Mouse (Mus musculus): ENCODE data around the gene Afmid. TPM values are rescaled to one million over a fixed set of nuclear protein-coding genes. Genes with fewer than 3 reads are reported as not detected.

The Afmid gene
- 7.0 and 8.5 TPM in 2 replicates for polyA plus RNA-seq (2015; fragmentation: Nextera tagmentation; extraction: Ambion mirVana)

DNA sequence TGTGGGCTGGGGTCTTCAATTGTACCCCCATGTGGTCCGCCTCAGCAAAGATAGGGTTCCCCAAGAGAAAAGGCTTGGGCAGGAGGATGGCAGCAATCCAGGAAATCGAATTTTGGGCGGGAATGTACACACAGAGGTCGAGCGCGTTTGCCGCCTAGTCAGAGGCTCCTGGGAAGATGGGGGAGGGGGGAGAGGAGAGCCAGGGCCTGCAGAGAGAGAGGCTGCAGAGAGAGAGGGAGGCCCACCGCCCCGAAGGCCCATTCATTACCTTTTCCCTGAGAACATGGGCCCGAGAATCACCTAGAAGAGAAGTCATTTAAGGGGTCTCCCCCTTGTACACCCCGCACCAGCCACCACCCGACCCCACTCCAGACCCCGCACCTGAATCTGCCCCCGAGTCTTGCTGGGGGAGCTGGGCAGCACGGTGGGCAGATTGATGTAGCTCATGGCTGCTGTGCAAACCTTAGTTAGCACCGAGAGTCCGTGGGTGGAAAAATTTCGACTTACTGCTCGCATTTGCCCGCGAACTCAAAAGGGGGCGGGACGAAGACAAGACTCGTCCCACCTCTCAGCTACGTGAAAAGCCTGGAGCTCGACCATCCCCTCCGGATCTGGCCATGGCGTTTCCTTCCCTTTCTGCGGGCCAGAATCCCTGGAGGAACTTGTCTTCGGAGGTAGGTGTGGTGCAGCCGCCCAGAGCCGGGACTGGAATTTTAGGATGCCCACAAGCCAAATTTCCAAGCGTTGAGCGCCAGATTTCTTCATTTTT lies at the start of gene Afmid, which contains the start of gene Tk1:
Gene Afmid, plus strand, starts transcription at position 592 of the 769 bp plus-strand sequence.
Gene Tk1, minus strand, starts transcription at position 760 of the 769 bp plus-strand sequence.
- Histone ChIP-seq H3K27ac (ENCODE audit: low read depth, low read length) (peak within 1 kb of the TSS; percentile 59), H3K27me3 (replicated peaks; ENCODE audit: control insufficient read depth, insufficient read depth, low read length) (no peaks in the 10 kb centered on the region), H3K9ac (ENCODE audit: low read depth, low read length) (peak within 1 kb of the TSS; percentile 66), H3K4me3 (ENCODE audit: low read length) (peak within 1 kb of the TSS; percentile 53), H3K9me3 (ENCODE audit: control insufficient read depth, low read length) (no peaks in the 10 kb centered on the region), H3K4me2 (ENCODE audit: low read length) (peak within 1 kb of the TSS; percentile 95), H3K36me3 (ENCODE audit: control insufficient read depth, insufficient read depth, low read length) (no peaks in the 10 kb centered on the region), H3K4me1 (ENCODE audit: control insufficient read depth, insufficient read depth, low read depth, low read length) (peaks cover 42% of the 10 kb centered on the region)
- under 1% methylated on average over 34 of the region's 34 CpGs for WGBS
- ATAC-seq: peak; percentile 34; the same call in 1 of the 2 replicates

DNA sequence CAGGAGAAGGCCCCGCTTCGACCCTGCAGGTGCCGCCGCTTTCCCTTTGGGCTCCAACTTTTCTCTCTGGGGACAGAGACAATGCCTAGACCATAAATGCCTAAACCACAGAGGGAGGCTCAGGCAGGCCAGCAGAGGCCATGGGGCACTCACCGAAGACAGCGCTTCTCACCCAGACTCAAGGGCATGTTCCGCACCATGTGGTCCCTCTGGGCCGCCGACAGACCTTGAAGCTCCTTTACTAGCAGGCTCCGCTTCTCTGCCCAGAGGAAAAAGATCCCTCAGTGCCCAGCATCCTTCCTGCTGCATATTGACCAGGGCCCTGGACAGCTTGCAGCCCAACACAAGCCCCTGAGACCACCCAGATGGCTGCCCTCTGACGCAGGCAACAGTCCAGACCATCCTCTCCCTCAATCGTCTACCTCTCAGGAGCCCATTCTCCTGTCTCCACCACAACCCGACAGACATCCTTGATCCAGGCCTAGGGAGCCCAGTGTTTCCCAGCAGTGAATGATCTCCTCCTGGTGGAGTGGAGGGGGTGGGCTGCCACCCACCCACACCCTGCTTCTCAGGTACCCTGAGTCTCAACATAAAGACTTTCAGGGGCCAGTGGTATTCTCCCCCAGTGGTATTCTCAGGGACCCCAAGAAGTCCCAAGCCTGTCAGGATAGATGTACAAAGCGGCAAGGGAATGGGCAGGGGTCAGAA lies 49.5 kb upstream of the Afmid start:
- Histone ChIP-seq H3K27ac (ENCODE audit: low read depth, low read length) (no peak overlapping the region), H3K27me3 (replicated peaks; ENCODE audit: control insufficient read depth, insufficient read depth, low read length) (peaks cover 8% of the 10 kb centered on the region), H3K4me2 (ENCODE audit: low read length) (no peak overlapping the region), H3K4me3 (ENCODE audit: low read length) (no peak overlapping the region), H3K9ac (ENCODE audit: low read depth, low read length) (no peak overlapping the region), H3K9me3 (ENCODE audit: control insufficient read depth, low read length) (no peaks in the 10 kb centered on the region), H3K4me1 (ENCODE audit: control insufficient read depth, insufficient read depth, low read depth, low read length) (peaks cover 21% of the 10 kb centered on the region), H3K36me3 (ENCODE audit: control insufficient read depth, insufficient read depth, low read length) (no peaks in the 10 kb centered on the region)
- no peak for ATAC-seq
- WGBS: 88% methylated on average over 14 of the region's 14 CpGs

DNA sequence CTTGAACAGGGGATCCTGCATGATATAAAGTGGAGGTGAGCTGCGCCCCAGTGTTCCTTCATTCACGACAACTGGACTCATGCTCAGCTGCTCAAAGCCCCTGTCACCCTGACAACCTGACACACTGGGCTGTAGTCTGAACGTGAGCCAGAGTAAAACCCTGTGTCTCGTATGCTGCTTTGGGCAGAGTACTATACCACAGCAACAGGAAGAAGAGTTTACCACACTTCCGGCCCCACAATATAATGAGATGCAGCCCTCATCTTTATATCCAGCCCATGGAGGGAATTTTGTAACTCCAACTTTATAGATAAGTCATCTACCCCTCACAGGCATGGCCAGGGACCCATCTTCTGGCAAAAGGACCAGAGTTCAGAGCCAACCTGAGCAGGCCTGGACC lies 48.6 kb upstream of the Afmid start:
- Histone ChIP-seq H3K4me2 (ENCODE audit: low read length) (no peak overlapping the region), H3K27me3 (replicated peaks; ENCODE audit: control insufficient read depth, insufficient read depth, low read length) (peaks cover 15% of the 10 kb centered on the region), H3K4me3 (ENCODE audit: low read length) (no peak overlapping the region), H3K9me3 (ENCODE audit: control insufficient read depth, low read length) (no peaks in the 10 kb centered on the region), H3K9ac (ENCODE audit: low read depth, low read length) (no peak overlapping the region), H3K27ac (ENCODE audit: low read depth, low read length) (no peak overlapping the region), H3K4me1 (ENCODE audit: control insufficient read depth, insufficient read depth, low read depth, low read length) (peaks cover 22% of the 10 kb centered on the region), H3K36me3 (ENCODE audit: control insufficient read depth, insufficient read depth, low read length) (no peaks in the 10 kb centered on the region)
- WGBS: 81% methylated on average over 5 of the region's 5 CpGs
- no peak for ATAC-seq

DNA sequence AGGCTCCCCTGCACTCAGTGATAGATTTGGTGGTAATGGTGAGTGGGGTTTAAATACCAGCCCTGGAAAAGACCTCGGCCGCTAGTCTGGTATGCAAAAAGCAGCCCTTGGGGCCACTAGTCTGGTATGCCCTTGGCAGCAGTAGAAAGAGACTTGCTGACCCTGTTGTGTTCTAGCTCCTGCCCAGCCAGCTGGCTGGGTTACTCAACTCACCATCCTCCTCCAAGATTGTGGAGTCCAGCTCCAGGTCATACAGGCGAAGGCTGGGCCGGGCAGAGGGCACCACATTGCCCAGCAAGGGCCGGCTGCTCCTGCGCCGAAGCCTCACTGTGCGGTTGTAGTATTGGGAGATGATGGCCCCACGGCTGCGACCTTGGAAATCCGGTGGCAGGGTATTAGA lies 47.7 kb upstream of the Afmid start:
- ATAC-seq: no peak
- 94% methylated on average over 11 of the region's 11 CpGs for WGBS

GRCm38 (mm10) chr11:117778851-117779433 lies 46.8 kb upstream of the Afmid start:
- Histone ChIP-seq H3K4me2 (ENCODE audit: low read length) (peak overlapping the region; percentile 55; the same call in 1 of the 2 replicates), H3K36me3 (ENCODE audit: control insufficient read depth, insufficient read depth, low read length) (no peaks in the 10 kb centered on the region), H3K4me3 (ENCODE audit: low read length) (no peak overlapping the region), H3K9me3 (ENCODE audit: control insufficient read depth, low read length) (no peaks in the 10 kb centered on the region), H3K27ac (ENCODE audit: low read depth, low read length) (peak overlapping the region; percentile 42; the same call in 1 of the 2 replicates), H3K27me3 (replicated peaks; ENCODE audit: control insufficient read depth, insufficient read depth, low read length) (peaks cover 19% of the 10 kb centered on the region), H3K9ac (ENCODE audit: low read depth, low read length) (no peak overlapping the region), H3K4me1 (ENCODE audit: control insufficient read depth, insufficient read depth, low read depth, low read length) (peaks cover 31% of the 10 kb centered on the region)
- no peak for ATAC-seq
- WGBS: 71% methylated on average over 12 of the region's 12 CpGs

More for the DNA sequence above, 47.7 kb upstream of the Afmid start:
- H3K4me3 ChIP-seq (ENCODE audit: low read length): no peak overlapping the region
- no peaks in the 10 kb centered on the region for H3K9me3 ChIP-seq (ENCODE audit: control insufficient read depth, low read length)
- H3K4me1 ChIP-seq (ENCODE audit: control insufficient read depth, insufficient read depth, low read depth, low read length): peaks cover 26% of the 10 kb centered on the region
- no peak overlapping the region for H3K9ac ChIP-seq (ENCODE audit: low read depth, low read length)
- H3K27me3 ChIP-seq (replicated peaks; ENCODE audit: control insufficient read depth, insufficient read depth, low read length): peaks cover 17% of the 10 kb centered on the region
- H3K4me2 ChIP-seq (ENCODE audit: low read length): no peak overlapping the region
- H3K36me3 ChIP-seq (ENCODE audit: control insufficient read depth, insufficient read depth, low read length): no peaks in the 10 kb centered on the region
- no peak overlapping the region for H3K27ac ChIP-seq (ENCODE audit: low read depth, low read length)

DNA sequence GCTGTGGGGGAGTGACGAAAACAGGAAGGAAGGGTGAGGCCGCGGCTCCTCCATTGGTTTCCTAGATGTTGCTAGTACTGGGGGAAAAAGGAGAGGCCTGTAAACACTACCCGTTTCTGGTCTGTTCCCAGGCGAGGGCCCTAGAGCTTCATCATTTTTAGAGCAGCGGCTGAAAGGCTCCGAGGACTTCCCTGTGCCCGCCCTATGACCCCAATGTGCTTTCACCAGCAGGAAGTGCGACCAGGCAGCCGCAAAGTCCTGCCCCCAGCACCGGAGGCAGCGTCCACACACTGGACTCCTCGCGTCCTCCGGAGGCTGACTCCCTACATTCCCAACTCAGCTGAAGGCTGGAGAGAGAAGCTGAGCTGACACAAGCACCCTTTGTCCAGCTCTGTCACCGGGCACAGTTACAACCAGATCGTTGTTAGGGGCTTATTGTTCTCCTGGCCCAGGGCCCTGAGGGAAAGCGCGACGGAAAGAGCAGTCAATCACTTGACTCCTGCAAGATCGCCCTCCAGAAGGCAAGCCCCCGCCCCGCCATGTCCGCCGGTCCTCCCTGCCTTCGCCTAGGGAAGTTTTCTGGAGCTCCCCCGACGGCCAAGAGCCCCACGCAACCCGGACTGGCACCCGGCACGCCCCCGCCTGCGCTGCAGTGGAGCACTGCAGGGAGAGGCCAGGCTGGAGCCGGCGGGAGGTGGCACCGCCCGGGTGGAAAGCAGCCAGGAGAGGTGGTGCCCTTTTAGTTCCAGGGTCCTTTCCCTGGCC lies 46.1 kb upstream of the Afmid start:
- Histone ChIP-seq H3K4me1 (ENCODE audit: control insufficient read depth, insufficient read depth, low read depth, low read length) (peaks cover 31% of the 10 kb centered on the region), H3K36me3 (ENCODE audit: control insufficient read depth, insufficient read depth, low read length) (no peaks in the 10 kb centered on the region), H3K4me2 (ENCODE audit: low read length) (peak overlapping the region; percentile 55), H3K27ac (ENCODE audit: low read depth, low read length) (peak overlapping the region; percentile 51), H3K27me3 (replicated peaks; ENCODE audit: control insufficient read depth, insufficient read depth, low read length) (peaks cover 19% of the 10 kb centered on the region), H3K9me3 (ENCODE audit: control insufficient read depth, low read length) (no peaks in the 10 kb centered on the region), H3K4me3 (ENCODE audit: low read length) (peak overlapping the region; percentile 33), H3K9ac (ENCODE audit: low read depth, low read length) (peak overlapping the region; percentile 53)
- peak; percentile 55; the same call in 1 of the 2 replicates for ATAC-seq
- 8% methylated on average over 38 of the region's 38 CpGs for WGBS

DNA sequence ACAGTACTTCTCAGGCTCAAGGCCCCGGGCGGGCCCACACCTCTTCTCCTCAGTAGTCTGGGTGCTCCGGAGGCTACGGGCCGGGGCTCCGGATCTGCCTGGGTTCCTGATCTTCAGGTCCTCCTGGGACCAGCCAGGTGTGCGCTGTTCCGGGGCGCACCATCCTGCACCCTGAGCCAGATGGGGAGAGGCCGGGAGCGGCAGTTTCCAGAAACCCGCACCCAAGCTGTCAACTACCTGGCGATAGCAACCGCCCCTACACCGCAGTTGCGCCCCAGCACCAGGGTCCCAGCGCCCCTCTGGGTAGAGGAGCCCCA lies 45.6 kb upstream of the Afmid start:
- 5% methylated on average over 17 of the region's 17 CpGs for WGBS
- ATAC-seq: no peak
- Histone ChIP-seq H3K36me3 (ENCODE audit: control insufficient read depth, insufficient read depth, low read length) (no peaks in the 10 kb centered on the region), H3K4me3 (ENCODE audit: low read length) (peak overlapping the region; percentile 33), H3K9me3 (ENCODE audit: control insufficient read depth, low read length) (no peaks in the 10 kb centered on the region), H3K4me1 (ENCODE audit: control insufficient read depth, insufficient read depth, low read depth, low read length) (peaks cover 31% of the 10 kb centered on the region), H3K27ac (ENCODE audit: low read depth, low read length) (peak overlapping the region; percentile 51), H3K4me2 (ENCODE audit: low read length) (peak overlapping the region; percentile 55), H3K27me3 (replicated peaks; ENCODE audit: control insufficient read depth, insufficient read depth, low read length) (peaks cover 19% of the 10 kb centered on the region), H3K9ac (ENCODE audit: low read depth, low read length) (peak overlapping the region; percentile 53)

- Histone ChIP-seq H3K4me1 (ENCODE audit: control insufficient read depth, insufficient read depth, low read depth, low read length) (peaks cover 31% of the 10 kb centered on the region), H3K27me3 (replicated peaks; ENCODE audit: control insufficient read depth, insufficient read depth, low read length) (peaks cover 19% of the 10 kb centered on the region), H3K27ac (ENCODE audit: low read depth, low read length) (peak overlapping the region; percentile 51; the same call in 1 of the 2 replicates), H3K4me3 (ENCODE audit: low read length) (peak overlapping the region; percentile 33), H3K36me3 (ENCODE audit: control insufficient read depth, insufficient read depth, low read length) (no peaks in the 10 kb centered on the region), H3K4me2 (ENCODE audit: low read length) (peak overlapping the region; percentile 55), H3K9me3 (ENCODE audit: control insufficient read depth, low read length) (no peaks in the 10 kb centered on the region), H3K9ac (ENCODE audit: low read depth, low read length) (peak overlapping the region; percentile 53)
- 3% methylated on average over 19 of the region's 19 CpGs for WGBS
- ATAC-seq: no peak
These were observed 45.1 kb upstream of the Afmid start for GRCm38 (mm10) chr11:117780582-117781111.

All from hindbrain, embryonic 16.5 days (tissue).